ENCODE assay signal across 10 mouse cellular contexts in the genomic region with DNA sequence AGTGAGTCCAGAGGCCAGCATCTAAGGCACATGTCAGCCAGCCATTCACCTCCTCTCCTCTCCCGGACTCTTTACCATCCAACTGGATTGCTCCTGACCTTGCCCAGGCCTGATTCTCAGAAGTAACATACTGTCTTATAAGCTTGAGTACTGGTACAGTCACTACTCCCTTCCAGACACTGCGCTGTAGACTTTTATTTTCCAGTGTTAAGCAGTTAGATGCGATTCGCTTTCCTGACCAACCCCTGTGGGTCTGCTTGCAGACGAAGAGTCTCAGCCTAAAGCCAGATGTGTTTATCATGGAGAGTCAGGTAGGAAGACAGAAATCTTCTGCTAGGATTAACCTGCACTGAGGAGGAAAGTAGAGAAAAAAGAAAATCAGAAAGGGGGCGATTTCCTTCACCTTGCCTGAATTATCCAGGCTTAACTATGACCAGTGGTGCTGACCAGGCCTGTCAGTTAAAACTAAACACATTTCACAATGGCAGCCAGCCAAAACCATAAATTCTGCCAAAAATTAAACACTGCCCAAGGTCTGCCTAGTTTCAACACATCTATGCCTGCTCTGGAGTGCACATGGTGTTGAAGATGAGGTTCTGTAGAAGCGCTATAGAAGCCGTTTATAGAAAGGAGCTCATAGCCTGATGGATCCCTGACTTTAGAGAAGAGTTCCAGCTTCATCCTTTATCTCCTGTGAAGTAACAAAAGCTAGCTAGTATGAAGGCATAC.
A peak's percentile ranks its signal among the peaks of the same experiment; 100 is the strongest.
DNase-seq lines count a peak whose midpoint lies in the region; ATAC-seq and TF ChIP-seq lines count a peak whose summit lies in the region.
"Had no signal": no experiment of that assay in that cellular context is flagged by ENCODE, and none has a peak within 500 bp of the region (broad histone marks: within the 10 kb centered on the region; RNA-seq: fewer than 3 reads in every experiment).

No protein-coding gene starts in this region.

- no peaks in the 10 kb centered on the region for H3K27me3 ChIP-seq in kidney, adult 2 months (replicated peaks; ENCODE audit: control insufficient read depth, insufficient read depth, low read length)
- H3K27me3 ChIP-seq in limb, embryonic 12.5 days: no peaks in the 10 kb centered on the region
- H3K27me3 ChIP-seq: forebrain, embryonic 13.5 days; neural tube, embryonic 12.5 days had no signal

- no peak for TF ChIP-seq POLR2A in kidney, adult 2 months (IDR thresholded peaks at IDR 0.05; ENCODE audit: low read depth, low read length)

- H3K4me3 ChIP-seq in kidney, adult 2 months (ENCODE audit: insufficient read depth, low read depth, low read length): no peak overlapping the region
- no peak overlapping the region for H3K4me3 ChIP-seq in limb, embryonic 12.5 days (replicated peaks)
- H3K4me3 ChIP-seq: forebrain, embryonic 13.5 days; neural tube, embryonic 12.5 days had no signal

- WGBS in kidney, adult 2 months: 74% methylated on average over 8 of the region's 8 CpGs
- WGBS in limb, embryonic 12.5 days: 38% methylated on average over 8 of the region's 8 CpGs

- H3K9me3 ChIP-seq in limb, embryonic 12.5 days: no peaks in the 10 kb centered on the region
- H3K9me3 ChIP-seq: forebrain, embryonic 13.5 days; neural tube, embryonic 12.5 days had no signal

- H3K36me3 ChIP-seq in kidney, adult 2 months (ENCODE audit: control insufficient read depth, insufficient read depth, low read length): no peaks in the 10 kb centered on the region
- H3K36me3 ChIP-seq in limb, embryonic 12.5 days: no peaks in the 10 kb centered on the region
- H3K36me3 ChIP-seq: neural tube, embryonic 12.5 days had no signal

- H3K27ac ChIP-seq in kidney, adult 2 months (ENCODE audit: insufficient read depth, low read depth, low read length): peak overlapping the region; percentile 20; the same call in 1 of the 2 replicates
- H3K27ac ChIP-seq in limb, embryonic 12.5 days: peak overlapping the region; percentile 79
- H3K27ac ChIP-seq: forebrain, embryonic 13.5 days; neural tube, embryonic 12.5 days had no signal

- TF ChIP-seq CTCF in kidney, adult 2 months (conservative IDR thresholded peaks at IDR 0.05; ENCODE audit: insufficient read depth, insufficient read length, low read depth, low read length): no peak

- H3K9ac ChIP-seq in limb, embryonic 12.5 days (replicated peaks): no peak overlapping the region
- H3K9ac ChIP-seq: forebrain, embryonic 13.5 days; neural tube, embryonic 12.5 days had no signal

- DNase-seq in kidney, adult 2 months: peak; percentile 86
- no peak for DNase-seq in kidney, postnatal 4 days
- DNase-seq in adipocyte (ENCODE audit: low spot score): peak; percentile 76
- peak; percentile 22 to 39 for DNase-seq in adrenal gland, postnatal 36 days
- DNase-seq in natural killer cell, adult 2 months (ENCODE audit: low spot score in 2 of 2): no peak
- DNase-seq in frontal cortex, postnatal 10 days (ENCODE audit: low spot score in 2 of 2): no peak
- DNase-seq: gastrocnemius, postnatal 36 days had no signal

- H3K4me1 ChIP-seq in kidney, adult 2 months (ENCODE audit: control insufficient read depth, insufficient read depth, low read length): peaks cover 12% of the 10 kb centered on the region
- H3K4me1 ChIP-seq in limb, embryonic 12.5 days (replicated peaks): peaks cover 27% of the 10 kb centered on the region
- H3K4me1 ChIP-seq: forebrain, embryonic 13.5 days; neural tube, embryonic 12.5 days had no signal

- H3K4me2 ChIP-seq in limb, embryonic 12.5 days: no peak overlapping the region
- H3K4me2 ChIP-seq: forebrain, embryonic 13.5 days; neural tube, embryonic 12.5 days had no signal

- ATAC-seq in limb, embryonic 12.5 days (ENCODE audit: insufficient number of reproducible peaks, insufficient read depth, low FRiP score, low TSS enrichment, low read depth): peak; percentile 68
- ATAC-seq: forebrain, embryonic 13.5 days had no signal

Comparison
In these comparisons a context has a peak if more than half of its experiments do, and no peak if none do; other contexts are left out.
1. DNase-seq: peak in kidney, adult 2 months (single experiment), adipocyte (single experiment) and adrenal gland, postnatal 36 days (2 of 2); none in kidney, postnatal 4 days (0 of 2), natural killer cell, adult 2 months (0 of 2) and frontal cortex, postnatal 10 days (0 of 2).